Mouse (Mus musculus) MN1 (cell line): ENCODE data around the gene Nphp1.

Experiments
- DNase-seq: peaks from one replicate; pipeline ENCODE4 v3.0.0-alpha.2; 2016; ENCODE audit warnings: low spot score

The Nphp1 gene

DNA sequence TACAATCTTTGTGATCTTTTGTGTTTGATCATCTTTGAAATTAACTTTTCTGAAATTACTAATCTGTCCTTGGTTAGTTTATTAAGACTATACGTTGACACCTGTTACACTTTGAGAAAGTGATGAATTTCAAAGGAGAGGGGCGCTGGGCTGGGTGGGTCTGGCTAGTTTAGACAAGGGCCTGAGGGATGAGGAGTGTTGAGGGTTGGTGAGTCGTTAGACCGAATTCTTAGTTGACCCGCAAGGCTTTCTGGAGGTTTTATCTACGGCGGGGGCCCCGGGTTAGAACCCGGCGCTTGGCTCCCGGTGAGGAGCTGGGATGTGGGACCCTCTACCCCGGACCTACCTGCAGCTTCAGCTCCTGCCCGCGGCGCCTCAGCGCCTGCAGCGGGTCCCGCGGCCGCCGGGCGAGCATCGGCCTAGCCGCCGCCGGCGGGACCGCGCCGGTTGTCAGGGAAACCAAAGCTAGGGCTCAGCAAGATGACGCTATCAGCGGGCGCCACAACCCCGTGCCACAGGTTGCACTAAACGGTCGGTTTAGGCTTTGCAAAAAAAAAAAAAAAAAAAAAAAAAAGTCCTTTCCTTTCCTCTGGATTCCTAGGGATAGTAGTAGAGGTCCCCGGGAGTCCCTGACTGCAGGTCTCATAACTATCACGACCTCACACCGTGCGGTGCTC is at the start of gene Nphp1:
Nphp1 (minus strand) TSS at position 458 of the 677 bp plus-strand sequence.
- peak; percentile 85 for DNase-seq

DNA sequence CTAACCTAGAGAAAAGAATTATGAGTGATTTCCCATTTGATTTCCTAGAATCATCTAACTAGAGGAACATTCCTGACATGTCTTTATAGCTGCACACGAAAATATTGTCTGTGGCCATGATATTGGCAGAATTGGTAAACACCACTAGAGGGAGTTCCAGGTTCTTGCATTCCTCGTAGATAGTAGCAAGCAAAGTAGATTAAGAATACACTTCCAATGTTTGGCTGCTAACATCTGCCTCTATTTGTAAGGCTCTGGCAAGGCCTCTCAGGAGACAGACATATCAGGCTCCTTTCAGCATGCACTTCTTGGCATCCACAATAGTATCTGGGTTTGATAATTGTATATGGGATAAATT is 44.1 kb upstream of the Nphp1 start:
- peak; percentile 66 for DNase-seq

DNA sequence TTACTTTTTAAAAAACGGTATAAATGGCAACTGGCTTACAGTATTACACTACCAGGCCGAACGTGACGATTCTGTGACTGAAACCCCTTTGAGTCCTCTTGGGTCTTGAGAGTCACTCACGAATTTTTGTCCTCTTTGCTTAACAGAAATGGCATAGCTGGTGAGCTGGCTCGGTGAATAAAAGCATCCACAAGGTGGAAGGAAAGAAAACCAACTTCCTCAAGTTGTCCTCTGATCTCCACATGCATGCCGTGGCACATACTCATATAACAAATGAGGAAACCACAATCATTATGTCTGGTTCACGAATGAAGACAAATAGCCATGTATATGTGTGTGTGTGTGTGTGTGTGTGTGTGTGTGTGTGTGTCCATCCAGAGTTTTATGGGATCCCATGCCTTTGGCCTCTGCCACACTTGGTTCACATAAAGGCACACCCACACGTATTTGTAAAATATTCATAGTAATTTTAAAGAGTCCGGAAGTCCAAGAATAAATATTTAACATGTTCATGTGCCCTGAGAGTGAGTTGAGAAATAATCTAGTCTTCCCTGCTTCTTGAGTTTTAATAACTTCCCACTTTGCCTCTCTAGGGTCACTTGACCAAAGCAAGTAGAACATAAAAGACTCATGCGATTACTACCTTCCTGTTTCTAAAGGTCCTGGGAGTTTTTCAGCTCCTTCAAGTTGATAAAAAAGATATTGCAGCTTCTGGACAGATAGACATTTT is 43.6 kb upstream of the Nphp1 start:
- no peak for DNase-seq

DNA sequence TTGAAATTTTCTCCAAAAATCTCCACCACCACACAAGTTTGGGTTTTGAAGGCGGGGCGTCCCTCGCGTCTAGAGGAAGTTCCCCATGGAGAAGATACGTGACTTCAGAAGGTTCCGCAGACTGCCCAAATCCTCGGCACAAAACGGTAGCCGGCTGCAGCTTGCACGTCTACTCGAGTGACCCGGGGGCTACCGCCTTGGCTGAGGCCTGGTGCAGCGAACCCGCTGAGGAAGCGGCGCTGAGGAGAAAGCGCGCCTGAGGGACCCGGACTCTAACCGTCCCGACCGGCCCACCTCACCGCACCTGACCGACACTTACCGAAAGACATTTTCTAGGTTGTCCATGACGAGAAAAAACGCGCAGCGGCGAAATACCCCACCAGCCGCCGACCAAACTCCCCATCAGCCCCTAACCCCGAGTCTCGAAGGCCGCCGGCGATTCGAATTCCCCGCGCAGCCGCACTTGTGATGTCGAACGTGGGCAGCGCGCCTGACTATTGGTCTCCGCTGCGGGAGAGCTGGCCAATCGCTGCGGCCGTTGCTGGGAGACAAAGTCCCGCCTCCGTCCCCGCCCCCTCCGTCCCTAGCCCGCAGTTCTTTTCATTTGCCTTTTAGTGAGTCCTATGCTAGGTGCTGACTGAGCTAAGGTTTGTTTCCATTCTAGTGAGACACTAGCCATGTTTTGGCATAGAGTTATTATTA is 42.9 kb upstream of the Nphp1 start, which contains the start of gene Bub1:
Bub1 (minus strand) TSS at position 465 of the 702 bp plus-strand sequence.
- peak; percentile 94 for DNase-seq

DNA sequence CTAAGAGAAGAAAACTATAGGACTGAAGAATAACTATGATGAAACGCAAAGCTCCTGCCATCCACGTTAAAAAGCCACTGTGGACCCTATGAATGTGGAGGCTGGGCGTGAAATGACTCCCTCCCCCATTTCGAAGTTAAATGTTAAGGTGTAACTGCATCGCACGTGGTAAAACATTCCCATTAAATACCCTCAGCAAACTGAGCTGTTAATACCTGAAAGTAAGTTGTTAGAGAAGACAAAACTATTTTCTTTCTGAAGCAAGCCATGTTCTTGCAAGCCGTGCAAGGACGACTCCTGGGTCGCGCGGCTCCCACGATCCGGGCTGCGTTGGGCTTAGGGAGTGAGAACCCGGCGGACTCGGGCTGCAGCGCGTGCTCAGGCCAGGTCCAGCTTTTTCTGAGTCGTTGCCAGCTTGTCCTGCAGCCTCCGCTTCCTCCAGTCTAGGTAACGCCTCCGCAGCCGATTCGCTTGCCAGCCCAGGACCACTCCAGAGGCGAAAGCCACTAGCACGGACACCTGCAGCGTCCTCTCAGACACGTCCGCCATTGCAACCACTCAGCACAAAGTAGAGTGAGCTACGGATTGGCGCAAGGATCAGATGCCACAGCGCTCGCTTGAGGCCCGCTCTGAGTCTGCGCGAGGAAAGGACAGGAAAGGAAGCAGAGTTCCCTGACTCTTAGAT is 3.4 kb upstream of the Nphp1 start, which contains the start of gene Mtln:
Mtln (minus strand) TSS at position 570 of the 685 bp plus-strand sequence.
- DNase-seq = peak; percentile 91

DNA sequence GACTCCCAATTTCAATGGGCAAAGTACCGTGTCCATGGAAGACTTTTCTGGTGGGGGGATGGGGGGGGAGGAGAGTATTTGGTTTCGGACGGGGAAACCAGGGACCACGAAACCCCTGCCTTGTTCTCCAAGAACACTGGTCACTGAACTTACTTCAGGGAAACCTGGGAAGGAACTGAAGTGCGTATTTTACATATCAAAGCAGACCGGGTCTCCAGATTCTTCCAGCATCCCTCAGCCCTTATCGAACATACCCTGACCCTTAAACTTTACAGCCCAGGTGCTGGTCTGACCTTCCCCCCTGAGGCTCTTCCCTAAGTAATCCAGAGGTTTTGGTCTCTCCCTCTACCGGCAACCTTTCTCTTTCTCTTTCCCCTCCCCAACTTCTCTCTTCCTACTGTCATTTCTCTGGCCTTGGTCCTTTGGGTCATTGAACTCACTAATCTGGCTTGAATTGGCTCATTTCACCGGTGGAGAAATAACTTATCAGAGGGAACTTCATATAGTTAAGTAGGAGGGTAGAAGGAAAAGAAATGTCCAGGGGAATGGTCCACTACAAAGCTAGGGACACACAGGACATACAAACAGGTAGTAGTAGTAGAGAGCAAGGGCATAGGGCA is 1.1 kb upstream of the Nphp1 start:
- no peak for DNase-seq

DNA sequence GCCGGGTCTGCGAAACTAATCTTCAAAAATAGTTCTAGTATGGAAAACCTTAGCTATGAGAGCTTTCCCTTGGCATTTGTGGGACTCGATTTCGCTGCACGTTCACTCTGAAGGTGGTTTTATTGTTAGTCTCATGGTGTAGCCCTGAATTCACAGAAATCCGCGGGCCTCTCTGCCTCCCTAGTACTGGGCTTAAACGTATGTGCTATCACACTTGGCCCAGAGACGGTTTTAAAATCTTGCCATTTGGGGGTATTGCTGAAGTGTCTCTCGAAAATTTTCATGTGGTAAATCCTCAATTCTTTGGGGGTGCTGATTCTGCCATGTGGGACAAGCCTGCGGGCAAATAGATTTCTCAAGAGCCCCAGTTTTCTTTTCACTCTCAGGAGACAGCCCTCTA is 441 bp upstream of the Nphp1 start:
- DNase-seq = no peak

DNA sequence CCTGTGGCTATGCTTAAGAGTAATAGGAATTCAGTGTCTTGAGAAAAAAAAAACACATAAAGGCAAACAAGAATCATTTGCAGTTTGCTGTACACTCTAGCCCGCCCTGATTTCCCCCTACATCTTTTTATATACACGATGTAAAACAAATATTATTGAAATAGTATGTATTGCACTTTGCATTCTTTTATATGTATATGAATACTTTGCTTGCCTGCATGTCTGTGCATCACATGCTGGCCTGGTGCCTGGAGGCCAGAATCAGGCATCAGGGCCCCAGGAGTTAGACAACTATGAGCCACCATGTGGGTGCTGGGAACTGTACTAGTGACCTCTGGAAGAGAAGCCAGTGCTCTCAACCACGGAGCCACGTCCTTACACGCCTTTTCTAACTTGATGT is 1.5 kb downstream of the Nphp1 start:
- DNase-seq = no peak

DNA sequence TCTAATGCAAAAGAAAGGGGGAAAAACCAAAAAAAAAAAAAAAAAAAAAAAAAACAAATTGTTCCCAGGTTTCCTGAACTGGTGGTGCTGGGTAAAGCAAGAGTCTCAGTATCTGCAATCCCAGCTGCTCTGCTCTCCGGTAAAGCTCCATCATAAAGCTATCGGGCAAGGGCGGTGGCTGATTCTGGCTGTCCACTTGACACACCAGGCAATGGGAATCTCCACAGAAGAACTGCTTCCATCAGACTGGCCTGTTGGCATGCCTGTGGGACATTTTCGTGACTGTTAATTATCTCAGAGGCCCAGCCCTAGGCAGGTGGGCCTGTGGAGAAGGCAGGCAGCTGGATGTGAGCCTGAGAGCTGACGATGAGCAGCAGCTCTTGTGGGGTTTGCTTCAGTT is 10.2 kb downstream of the Nphp1 start:
- DNase-seq = no peak

DNA sequence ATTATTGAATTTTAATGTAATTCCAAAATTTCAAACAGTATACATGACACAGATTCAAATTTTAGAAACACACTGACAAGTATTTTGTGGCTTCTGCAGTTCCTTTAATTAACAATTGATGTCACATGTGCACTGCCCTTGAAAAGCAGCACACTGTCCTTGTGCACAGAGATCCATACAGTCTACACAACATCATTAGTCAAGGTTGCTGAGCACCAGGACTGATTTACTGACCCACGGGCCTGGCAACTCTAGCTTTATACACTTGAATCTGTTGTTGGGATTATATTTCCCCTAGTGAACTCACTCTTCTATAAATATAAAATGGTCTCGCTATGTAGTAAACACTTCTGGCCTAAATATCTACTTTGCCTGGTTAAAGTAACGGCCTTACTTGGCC is 13.7 kb downstream of the Nphp1 start:
- DNase-seq = no peak

DNA sequence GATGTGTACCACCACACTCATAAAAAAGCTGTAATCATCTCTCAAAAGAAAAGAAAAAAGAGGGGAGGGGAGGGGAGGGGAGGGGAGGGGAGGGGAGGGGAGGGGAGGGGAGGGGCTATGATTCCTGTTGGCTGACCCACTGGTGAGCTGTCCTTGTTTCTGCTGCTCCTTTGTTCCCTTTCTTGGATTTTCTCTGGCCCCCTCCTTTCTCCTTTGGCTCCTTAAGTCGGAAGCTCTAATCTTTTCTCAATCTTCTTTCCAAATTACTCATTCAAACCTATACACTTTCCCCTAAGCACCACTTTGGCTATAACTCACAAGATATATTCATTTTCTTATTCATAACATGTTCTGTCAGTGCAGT is 14.1 kb downstream of the Nphp1 start:
- DNase-seq = no peak

DNA sequence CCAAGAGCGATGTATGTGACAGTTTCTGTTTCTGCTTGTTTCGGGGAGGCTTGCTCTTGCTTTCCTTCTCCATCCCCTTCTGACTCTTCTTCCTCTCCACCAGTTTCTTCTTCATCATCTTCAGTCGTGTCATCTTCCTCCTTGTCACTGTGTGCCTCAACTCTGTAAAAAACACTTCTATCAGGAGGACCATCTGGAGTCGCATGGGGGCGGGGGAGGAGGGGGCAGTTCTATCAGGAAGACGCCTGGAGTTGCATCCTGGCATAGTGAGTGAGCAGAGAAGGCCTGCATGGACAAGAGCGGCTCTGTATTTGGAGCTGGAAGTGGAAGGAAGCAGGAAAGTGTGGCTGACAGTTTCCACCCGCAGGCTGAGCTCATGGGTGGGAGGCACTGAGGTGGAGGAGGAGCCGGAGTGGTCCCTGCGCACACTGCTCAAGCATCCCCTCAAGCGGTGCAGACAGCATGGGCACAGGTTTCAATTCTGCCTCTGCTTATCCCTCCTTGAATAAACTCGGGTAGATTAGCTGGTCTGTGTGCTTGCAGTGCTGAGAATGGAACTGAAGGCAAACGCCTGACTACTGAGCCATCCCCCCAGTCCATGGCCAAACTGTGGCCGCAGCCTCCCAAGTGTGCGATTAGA is 14.6 kb downstream of the Nphp1 start:
- DNase-seq = no peak

DNA sequence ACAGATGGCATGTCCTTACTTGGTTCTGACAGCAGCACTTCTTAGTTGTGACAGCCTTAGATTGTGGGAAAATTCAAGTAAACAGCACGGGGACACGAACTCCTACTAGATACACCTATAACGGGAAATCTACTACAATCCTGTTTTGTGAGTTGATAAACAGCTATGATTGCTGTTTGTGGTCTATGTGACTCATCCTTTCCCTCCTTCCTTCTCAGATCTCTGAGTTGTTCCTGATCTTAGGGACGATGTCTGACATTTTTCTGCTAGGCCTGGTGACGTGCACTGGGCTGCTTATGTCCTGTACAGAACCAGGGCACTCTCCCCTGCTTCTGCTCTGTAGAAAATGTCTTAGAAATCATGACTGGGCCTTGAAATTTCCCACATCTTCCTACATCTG is 27.1 kb downstream of the Nphp1 start:
- DNase-seq = no peak

DNA sequence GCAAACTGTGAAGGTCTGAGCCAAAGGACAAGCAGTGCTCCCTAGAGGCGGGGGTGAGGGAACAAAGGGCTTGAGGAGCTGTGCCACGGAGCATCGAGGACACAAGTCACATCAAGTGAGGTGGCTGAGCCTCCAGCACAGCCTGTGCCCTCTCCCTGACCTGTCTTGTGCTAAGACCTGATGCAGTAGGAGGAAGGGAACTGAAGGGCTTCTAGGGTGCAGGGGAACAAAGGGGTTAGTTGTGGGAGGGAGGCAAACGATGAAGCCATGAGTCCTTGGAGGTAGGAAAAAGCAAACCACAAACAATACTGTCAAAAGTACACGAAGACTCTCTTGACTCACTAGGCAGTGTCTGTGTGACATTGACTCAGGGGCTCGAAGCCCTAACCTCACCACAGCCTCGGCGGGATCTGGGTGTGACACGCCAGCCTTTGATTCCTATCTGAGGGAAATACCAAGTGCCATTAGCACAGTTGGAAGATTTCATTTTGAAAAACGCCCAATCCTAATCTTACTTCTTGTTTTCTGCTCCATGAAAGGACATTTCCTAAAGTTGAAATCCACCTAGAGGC is 28.2 kb downstream of the Nphp1 start:
- no peak for DNase-seq

DNA sequence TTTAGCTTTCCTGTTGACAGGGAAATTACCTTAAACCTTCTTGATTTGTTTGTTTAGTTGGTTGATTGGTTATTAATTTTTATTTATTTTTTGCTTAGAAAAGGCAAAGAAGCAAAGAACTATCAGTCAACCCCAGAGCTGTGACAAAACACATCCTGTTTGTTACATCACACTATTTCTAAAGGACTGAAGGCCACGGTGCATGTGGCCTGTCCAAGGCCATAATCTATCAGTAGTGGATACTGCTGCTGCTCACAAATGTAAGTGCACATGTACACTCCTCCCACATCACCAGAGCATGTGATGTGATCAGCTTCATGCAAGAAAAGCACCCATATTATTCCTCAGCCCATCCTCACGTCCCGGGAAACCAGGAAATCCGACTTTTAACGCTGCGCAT is 28.7 kb downstream of the Nphp1 start:
- no peak for DNase-seq

DNA sequence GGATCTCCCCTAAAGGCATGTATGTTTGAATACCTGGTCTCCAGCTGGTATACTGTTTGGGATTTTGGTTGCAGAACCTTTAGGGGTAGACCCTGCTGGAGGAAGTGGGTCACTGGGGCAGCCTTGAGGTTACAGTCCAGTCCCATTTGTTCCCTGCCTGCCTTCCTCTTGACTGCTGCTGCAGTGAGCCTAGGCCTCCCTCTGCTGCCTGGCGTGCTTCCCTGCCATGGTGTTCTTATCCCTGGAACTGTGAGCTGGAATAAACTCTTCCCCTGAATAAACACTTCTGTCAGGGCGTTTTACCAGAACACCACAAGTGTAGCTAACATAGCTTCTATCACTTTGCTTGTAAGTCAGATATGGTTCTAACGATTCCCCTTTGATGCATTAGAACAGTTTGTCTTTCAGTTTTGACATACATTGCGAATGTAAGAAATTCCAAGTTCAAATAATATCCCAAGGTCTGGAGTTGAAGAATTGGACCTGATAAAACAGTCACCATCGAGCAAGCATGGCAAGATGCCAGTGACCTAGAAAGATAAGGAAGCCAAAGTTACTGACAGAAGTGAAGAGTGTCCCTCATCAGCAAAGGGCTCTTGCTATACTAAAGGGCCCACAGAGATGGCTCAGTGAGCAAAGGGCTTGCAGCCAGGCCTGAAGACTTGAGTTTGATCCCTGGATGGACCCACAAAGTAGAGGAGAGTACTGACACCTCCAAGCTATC is 29.4 kb downstream of the Nphp1 start:
- no peak for DNase-seq

DNA sequence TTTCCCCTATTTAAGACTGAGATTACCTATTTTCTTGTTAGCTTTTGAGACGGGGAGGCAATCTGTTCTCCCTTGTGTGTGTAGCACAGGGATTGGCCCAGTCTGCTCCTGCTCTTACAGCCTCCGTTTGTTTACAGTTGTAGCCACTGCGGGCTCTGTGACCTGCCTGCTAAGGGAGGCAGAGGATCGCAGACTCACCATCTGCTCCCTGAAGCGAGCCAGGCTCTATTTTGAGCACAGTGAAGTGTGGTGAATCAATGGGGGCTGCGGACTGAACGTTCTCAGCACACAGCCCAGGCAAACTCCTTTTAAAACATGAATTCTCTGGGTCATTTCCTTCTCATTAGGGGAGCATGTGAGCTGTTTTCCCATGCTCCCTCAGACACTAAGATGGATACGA is 31.5 kb downstream of the Nphp1 start:
- DNase-seq = no peak

DNA sequence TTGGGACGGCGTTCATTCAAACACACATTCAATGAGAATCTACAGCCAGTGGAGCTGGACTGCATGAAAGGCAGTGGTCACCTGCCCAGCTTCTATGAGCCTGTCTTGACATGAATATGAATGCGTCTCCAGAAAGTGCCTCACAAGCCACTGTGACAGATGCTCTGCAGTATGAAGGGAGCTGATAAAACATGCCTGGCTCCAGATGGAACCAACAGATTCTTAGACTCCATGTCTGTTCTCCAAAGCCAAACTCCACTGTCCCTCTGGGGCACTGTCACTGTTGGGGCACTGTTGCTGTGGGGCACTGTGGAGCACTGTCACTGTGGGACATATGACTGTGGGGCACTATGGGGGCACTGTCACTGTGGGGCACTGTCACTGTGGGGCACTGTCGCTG is 34.6 kb downstream of the Nphp1 start:
- DNase-seq = no peak

DNA sequence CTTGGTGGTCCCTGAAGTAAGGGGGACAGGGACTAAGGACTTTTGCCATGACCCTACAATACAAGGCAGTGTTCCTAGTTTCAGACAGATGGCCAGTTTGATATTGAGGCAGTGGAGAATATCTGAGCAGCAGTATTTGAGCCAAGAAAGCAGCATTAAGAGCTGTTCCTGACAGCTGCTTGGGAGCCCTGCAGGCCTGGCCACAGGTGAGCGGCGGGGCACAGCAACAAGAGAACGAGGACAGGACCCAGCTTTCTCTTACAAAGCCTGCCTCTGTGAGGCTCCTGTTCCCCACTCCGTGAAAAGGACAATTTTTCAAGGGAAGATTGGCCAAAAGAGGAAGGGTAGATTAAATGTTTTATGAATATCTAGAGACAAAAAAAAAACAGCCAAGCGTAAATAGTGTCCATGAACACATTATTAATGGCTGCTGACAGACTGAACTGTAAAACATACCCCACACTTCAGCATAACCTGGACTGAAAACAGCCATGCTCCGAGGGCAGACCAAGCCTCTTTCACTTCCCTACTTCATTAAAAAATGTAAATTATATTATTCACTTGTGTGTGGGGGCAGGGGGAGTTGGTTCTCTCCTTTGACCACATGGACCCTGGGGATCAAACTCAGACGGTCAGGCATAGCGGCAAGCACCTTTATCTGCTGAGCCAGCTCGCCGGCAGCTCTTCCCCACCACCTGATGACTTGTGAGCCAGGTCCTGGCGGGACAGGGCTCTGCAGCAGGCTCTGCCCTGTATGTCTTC is 36.7 kb downstream of the Nphp1 start:
- no peak for DNase-seq

DNA sequence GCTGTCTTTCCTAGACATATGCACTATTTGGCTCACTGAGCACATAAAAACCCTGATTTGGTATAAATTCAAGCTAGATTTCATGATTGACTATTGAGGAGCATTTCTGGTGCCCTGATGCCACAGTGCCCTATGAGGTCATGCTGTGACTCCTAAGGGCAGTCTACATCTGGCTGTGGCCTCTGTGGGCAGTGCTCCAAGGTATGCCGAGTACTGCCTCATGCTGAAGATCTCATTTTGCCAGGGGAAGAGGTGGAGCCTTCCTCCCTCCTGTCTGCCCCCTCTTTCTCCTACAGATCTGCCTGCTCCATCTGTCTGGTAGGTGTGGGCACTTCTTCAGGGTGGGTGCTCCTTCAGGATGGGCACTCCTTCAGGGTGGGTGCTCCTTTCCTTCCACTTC is 39.3 kb downstream of the Nphp1 start:
- DNase-seq = peak; percentile 14
